Mouse (Mus musculus) heart, adult 2 months (tissue): Measurements from ENCODE around the gene Cuedc1. TPM values are rescaled to one million over a fixed set of nuclear protein-coding genes. Genes with fewer than 3 reads are reported as not detected.

Experiments used
- DNase-seq, 2 experiments: peaks; one replicate each; pipeline ENCODE4 v3.0.0; 2021
- H3K27ac ChIP-seq: fragments of 200-600 bp; 2 replicates; pipeline ENCODE4 v1.8.1; 2022
- H3K27me3 ChIP-seq: fragments of 200-500 bp; 2 replicates; pipeline ENCODE4 v1.6.1; 2012; ENCODE audit warnings: mild to moderate bottlenecking, low read length, inconsistent platforms, mixed read lengths; ENCODE audit not compliant: control insufficient read depth, insufficient read depth
- H3K36me3 ChIP-seq: fragments of 200-500 bp; 2 replicates; pipeline ENCODE4 v1.6.1; 2012; ENCODE audit warnings: low read length, inconsistent platforms; ENCODE audit not compliant: control insufficient read depth, insufficient read depth
- H3K4me1 ChIP-seq: fragments of 200-500 bp; 2 replicates; pipeline ENCODE4 v1.6.1; 2011; ENCODE audit warnings: low read length; ENCODE audit not compliant: control insufficient read depth, insufficient read depth
- H3K4me3 ChIP-seq: fragments of 200-600 bp; 2 replicates; pipeline ENCODE4 v1.8.1; 2022
- H3K79me2 ChIP-seq: fragments of 200-500 bp; replicated peaks from 2 replicates; pipeline ENCODE4 v1.6.1; 2012; ENCODE audit warnings: mild to moderate bottlenecking, inconsistent platforms, low read length, moderate library complexity, mixed read lengths; ENCODE audit not compliant: control insufficient read depth, insufficient read depth
- H3K9ac ChIP-seq: fragments of 200-500 bp; 2 replicates; pipeline ENCODE4 v1.6.1; 2012; ENCODE audit warnings: low read depth, mild to moderate bottlenecking, control low read depth, inconsistent platforms, low read length, mixed read lengths
- CTCF ChIP-seq: fragments of 200-600 bp; IDR thresholded peaks from 2 replicates; pipeline ENCODE4 v1.8.1; 2022; ENCODE audit warnings: antibody characterized with exemption, mild to moderate bottlenecking, moderate library complexity
- EP300 ChIP-seq: fragments of 200-500 bp; IDR thresholded peaks from 2 replicates; pipeline ENCODE4 v1.6.1; 2011; ENCODE audit warnings: low read depth, low read length, control low read depth; ENCODE audit not compliant: insufficient read depth
- POLR2A ChIP-seq: fragments of 200-500 bp; IDR thresholded peaks from 2 replicates; pipeline ENCODE4 v1.6.1; 2011; ENCODE audit warnings: mild to moderate bottlenecking, low read depth, low read length, control low read depth; ENCODE audit not compliant: insufficient read depth
- WGBS: fragments of 180-500 bp; shearing (Covaris S2); methylation state at CpG from one replicate; pipeline ENCODE4 v1.1.7; 2018; 5-methylcytosine and 5-hydroxymethylcytosine counted together
- intact Hi-C: fragments of 180-260 bp; cut with DNase I; formaldehyde crosslinking; loops from one replicate; pipeline ENCODE4 v1.15.1; 2025
- polyA plus RNA-seq: library from polyadenylated mRNA; depleted of rRNA; stranded (reverse); fragments of >200 nt; gene quantifications from 2 replicates; pipeline ENCODE4 v1.2.3, GENCODE M21; 2012
- total RNA-seq, 2 experiments: library from RNA; stranded (reverse); gene quantifications; 2 replicates each; pipeline ENCODE4 v1.2.3; 2021

Gene Cuedc1
- total and polyA plus RNA-seq, 3 experiments: 36.2 to 55.0 (median 49.8) TPM

DNA sequence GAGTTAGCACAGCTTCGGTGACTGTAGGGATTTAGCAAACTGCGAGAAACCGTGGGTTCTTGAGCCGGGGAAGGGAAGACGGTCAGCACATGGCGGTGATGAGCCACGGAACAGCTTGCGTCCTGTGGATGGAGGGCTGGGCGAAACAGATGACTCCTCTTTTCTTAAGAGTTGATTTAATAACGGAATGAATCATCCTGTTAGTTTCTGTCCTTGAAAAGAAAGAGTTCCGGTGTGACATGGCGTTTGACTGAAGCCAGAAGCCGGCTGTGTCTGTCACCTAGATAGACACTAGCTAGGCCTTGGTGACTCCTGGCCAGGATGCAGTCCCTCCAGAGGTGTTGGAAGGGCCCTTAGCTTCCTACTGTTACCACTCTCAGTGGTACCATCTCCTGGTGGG lies 14.2 kb downstream of the Cuedc1 start:
- peaks cover 4% of the 10 kb centered on the region; the same call in 1 of the 2 replicates for H3K79me2 ChIP-seq
- 61% methylated on average over 13 of the region's 13 CpGs for WGBS
- H3K27ac ChIP-seq: peak overlapping the region; percentile 68
- DNase-seq: no peak
- no peak overlapping the region for H3K9ac ChIP-seq
- intact Hi-C loops: no loop called here
- H3K27me3 ChIP-seq: no peaks in the 10 kb centered on the region
- peaks cover 21% of the 10 kb centered on the region for H3K36me3 ChIP-seq
- H3K4me3 ChIP-seq: no peak overlapping the region
- H3K4me1 ChIP-seq: peaks cover 54% of the 10 kb centered on the region
- no peak for TF ChIP-seq POLR2A
- no peak for TF ChIP-seq EP300
- TF ChIP-seq CTCF: no peak

GRCm38 (mm10) chr11:88112677-88113333 lies 14.9 kb downstream of the Cuedc1 start:
- Histone ChIP-seq H3K36me3 (peaks cover 21% of the 10 kb centered on the region), H3K79me2 (peaks cover 4% of the 10 kb centered on the region; the same call in 1 of the 2 replicates), H3K27ac (peak overlapping the region; percentile 68), H3K27me3 (no peaks in the 10 kb centered on the region), H3K9ac (peak overlapping the region; percentile 13; the same call in 1 of the 2 replicates), H3K4me1 (peaks cover 54% of the 10 kb centered on the region), H3K4me3 (no peak overlapping the region)
- intact Hi-C loops: no loop called here
- TF ChIP-seq EP300 (no peak), POLR2A (no peak), CTCF (no peak)
- WGBS: 89% methylated on average over 7 of the region's 7 CpGs
- DNase-seq: no peak

DNA sequence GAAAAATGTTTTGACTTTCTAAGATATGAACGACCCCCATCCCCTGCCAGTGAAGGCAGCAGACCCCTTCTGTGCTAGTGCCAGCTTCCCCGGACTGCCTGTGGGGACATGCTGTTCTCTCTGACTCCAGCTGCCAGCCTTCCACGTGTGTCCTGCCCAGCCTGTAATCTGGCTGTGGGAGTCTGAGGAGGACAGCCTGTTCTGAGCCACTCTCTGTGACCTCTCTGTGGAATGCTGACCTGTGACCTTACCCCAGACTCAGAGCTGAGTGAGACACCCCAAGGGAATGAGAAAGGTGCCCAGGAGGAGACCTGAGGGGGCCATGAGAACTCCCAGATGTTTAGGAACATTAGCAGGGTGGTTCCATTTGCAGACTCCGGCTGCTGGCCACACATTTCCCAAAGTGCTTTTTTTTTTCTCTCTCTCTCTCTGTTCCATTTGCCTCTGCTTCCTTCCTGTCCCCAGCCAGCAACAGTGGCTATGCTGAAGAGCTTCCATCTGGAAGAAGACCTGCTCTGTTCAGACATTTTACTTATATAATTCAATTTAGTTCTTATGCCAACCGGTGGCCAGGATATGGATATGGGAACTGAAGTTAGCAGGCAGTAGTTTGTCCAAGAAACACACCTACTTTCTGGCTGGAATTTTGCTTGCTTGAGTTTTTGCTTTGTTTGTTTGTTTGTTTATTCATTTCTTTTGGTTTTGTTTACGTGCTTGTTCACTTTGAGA lies 15.8 kb downstream of the Cuedc1 start:
- H3K27ac ChIP-seq: peak overlapping the region; percentile 99
- peak; percentile 70 to 74 for DNase-seq
- H3K9ac ChIP-seq: peak overlapping the region; percentile 7
- no peaks in the 10 kb centered on the region for H3K27me3 ChIP-seq
- intact Hi-C loops: no loop called here
- peaks cover 4% of the 10 kb centered on the region; the same call in 1 of the 2 replicates for H3K79me2 ChIP-seq
- H3K4me1 ChIP-seq: peaks cover 61% of the 10 kb centered on the region
- H3K36me3 ChIP-seq: peaks cover 28% of the 10 kb centered on the region
- 22% methylated on average over 6 of the region's 6 CpGs for WGBS
- H3K4me3 ChIP-seq: no peak overlapping the region
- TF ChIP-seq EP300 (peak; percentile 99), CTCF (0 out of 2 replicates have a peak, but pooled peaks have one; percentile 2), POLR2A (peak; percentile 45)

- peaks cover 28% of the 10 kb centered on the region for H3K36me3 ChIP-seq
- intact Hi-C loops: no loop called here
- under 1% methylated on average over 8 of the region's 8 CpGs for WGBS
- H3K4me3 ChIP-seq: peak overlapping the region; percentile 26; the same call in 1 of the 2 replicates
- peak overlapping the region; percentile 99 for H3K27ac ChIP-seq
- H3K4me1 ChIP-seq: peaks cover 68% of the 10 kb centered on the region
- no peak for TF ChIP-seq CTCF
- peak; percentile 68; the same call in 1 of the 2 replicates for TF ChIP-seq POLR2A
- peak; percentile 100 for TF ChIP-seq EP300
- H3K27me3 ChIP-seq: no peaks in the 10 kb centered on the region
- peaks cover 4% of the 10 kb centered on the region; the same call in 1 of the 2 replicates for H3K79me2 ChIP-seq
- H3K9ac ChIP-seq: peak overlapping the region; percentile 62
- peak; percentile 73 to 79 for DNase-seq
Observed at GRCm38 (mm10) chr11:88114871-88115301, 17.0 kb downstream of the Cuedc1 start.

DNA sequence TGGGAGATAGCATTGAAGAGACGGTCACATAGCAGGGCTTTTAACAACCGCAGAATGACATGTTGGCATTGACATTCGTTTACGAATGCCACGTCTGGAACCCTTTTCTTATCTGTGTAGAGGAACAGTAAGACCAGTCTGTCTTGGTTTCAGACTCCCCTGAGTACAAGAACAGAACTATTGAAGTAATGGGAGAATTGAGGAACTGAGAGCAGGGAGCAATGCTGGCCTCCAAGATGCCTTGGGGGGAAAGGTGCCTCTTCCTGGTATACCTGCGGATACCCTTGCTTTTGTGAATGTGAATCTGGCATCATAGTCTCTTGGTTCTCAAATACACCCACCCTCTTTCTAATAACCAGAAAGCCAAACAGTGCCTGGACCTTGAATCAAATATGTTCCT lies 18.7 kb downstream of the Cuedc1 start:
- Histone ChIP-seq H3K27ac (peak overlapping the region; percentile 99), H3K4me3 (no peak overlapping the region), H3K79me2 (no peaks in the 10 kb centered on the region), H3K9ac (no peak overlapping the region), H3K36me3 (peaks cover 28% of the 10 kb centered on the region), H3K27me3 (no peaks in the 10 kb centered on the region), H3K4me1 (peaks cover 67% of the 10 kb centered on the region)
- 60% methylated on average over 6 of the region's 6 CpGs for WGBS
- intact Hi-C loops: no loop called here
- no peak for DNase-seq
- TF ChIP-seq CTCF (no peak), EP300 (no peak), POLR2A (no peak)
